Mouse (Mus musculus): Measurements from ENCODE around the gene E130308A19Rik. TPM values are rescaled to one million over a fixed set of nuclear protein-coding genes. Genes with fewer than 3 reads are reported as not detected.

The E130308A19Rik gene
- total RNA-seq, 2 experiments from 2014 or later, result 11.7 to 14.7 TPM

DNA sequence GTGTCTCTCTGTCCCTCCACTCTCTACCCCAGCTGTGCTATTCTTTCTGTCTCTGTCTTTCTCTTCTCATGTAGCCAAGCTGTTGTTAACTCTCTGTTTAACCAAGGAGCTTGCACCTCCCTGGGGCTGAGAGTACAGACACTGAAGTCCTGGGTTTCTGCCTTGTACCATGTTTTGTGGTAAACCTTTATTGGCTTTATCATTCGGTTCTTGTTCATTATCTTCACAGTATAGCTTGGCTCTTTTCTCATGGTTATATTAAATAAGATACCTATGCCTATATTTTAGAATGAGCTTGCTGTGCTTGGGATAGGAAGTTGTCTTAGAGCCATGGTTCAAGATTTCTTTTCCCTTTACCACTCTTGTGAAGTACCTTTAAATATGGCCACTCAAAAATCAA is 8.5 kb downstream of the E130308A19Rik start:
- DNase-seq (ENCODE audit: low spot score in 2 of 2), result no peak

DNA sequence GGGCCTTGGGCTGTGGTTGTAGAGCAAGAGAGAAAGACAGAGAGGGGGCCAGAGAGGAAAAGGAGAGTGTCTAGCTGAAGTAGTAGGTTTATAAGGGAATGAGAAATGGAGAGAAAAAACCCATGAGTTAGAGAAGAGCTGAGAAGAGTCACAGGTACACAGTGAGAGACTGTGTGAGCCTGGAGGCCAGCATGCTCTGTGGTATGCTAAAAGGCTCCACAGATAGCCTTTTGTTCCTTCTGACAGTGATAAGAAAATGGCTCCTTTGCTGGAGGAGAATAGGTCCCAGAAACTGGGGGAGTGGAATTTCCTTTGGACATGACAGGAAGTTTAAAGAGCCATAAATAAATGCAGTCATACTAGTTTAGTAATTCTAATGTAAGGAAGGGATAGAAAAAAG is 13.2 kb downstream of the E130308A19Rik start:
- DNase-seq (ENCODE audit: low spot score in 2 of 2), result no peak

DNA sequence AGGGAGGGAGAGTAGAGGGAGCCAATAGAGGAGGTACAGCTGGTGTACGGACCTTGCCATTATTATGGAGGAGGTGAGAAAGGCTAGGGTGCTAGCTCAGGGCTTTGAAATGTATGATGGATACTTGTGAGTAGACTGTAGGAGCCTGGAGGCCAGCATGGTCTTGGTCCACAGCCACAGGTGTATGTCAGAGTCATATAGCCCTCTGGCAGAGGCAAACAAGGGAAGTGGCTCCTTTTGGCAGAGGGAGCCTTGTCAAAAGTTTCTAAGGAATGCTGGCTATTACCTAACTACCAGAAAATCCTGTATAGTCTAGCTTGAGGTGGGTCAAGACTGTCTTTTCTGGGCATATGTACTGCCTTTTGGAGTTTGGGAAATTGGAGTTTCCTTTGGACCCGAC is 14.7 kb downstream of the E130308A19Rik start:
- no peak for DNase-seq (ENCODE audit: low spot score in 2 of 2)

DNA sequence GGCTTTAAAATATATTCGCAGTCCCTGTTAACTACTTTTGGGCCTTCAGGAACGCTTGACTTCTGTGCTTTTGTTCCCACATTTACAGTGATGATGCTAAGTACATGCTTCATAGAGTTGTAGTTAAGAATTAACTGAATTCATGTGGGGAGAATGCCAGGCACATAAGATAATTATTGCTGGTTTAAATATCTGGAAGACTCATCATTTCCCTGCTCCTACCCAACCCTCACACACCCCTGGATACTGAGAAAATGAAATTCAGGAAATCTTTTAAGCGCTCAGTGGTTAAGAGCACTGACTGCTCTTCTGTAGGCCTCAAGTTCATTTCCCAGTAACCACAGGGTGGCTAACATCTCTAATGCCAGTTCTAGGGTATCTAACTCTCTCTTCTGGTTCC is 16.0 kb downstream of the E130308A19Rik start:
- DNase-seq (ENCODE audit: low spot score in 2 of 2), result no peak

DNA sequence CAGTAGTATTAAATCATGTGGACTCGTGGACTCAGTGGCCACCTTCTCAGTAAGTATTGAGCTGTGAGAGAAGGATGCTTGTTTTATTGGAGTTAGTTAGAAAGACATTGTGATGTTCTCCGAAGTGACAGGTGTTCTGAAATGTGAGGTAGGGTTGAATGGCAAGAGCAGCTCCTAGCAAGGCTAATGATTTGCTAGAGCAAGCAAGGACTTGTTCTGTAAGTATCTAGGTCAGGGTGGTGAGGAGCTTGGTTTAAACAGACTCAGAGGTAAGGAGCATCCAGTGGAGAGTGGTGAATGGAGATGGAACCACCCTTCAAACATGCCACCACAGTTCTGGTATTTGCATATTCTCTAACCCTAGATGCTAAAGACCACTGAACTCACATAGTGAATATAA is 16.6 kb downstream of the E130308A19Rik start:
- no peak for DNase-seq (ENCODE audit: low spot score in 2 of 2)

DNA sequence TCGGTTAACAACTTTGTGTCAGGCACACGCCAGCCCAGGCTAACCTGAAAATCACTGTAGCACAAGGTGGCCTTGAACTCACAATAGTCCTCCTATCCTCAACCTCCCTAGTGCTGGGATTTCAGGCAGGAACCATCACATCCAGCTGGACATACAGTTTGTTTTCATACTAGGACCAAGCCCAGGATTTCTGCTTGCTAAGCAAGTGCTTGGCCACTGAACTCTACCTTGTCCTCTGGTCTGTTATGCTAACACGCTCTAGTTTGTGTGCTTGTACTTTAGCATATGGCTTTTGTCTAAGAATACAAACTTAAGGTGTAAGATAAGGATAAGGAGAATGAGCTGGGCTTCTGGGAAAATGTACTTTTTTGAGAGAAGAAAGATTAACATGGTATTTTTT is 18.4 kb downstream of the E130308A19Rik start:
- DNase-seq (ENCODE audit: low spot score in 2 of 2), result no peak

DNA sequence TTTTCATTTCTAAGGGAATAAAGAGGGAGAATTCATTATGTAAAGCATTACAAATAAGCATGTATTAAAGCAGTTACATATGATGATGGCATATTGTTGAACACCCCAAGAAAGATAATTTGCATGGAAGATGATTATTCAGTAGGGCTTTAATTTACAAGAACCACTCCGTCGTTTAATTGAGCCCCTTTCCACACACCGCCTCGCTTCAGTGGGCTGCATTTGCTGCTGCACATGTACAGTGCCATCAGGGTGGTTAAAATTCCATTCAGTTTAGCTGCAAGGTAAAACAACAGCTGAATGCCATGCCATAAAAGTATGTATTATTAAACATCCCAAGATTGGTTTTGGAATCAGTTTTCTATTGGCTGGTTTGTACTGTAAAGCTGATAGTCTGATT is 19.0 kb downstream of the E130308A19Rik start:
- DNase-seq (ENCODE audit: low spot score in 2 of 2), result no peak

DNA sequence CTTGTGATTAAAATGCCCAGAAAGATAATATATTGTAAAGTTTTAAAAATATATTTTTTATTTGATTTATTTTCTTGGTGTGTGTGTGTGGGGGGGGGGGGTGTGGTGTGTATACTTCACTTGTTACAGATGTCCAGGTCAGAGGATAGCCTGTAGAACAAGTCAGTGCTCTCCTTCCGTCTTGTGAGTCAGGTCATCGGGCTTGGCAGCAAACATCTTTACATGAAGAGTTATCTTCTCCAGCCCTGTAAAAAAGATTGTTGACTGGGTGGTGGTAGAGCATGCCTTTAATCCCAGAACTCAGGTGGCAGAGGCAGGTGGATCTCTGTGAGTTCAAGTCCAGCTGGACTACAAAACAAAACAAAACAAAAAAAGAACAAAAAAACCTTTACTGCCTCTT is 19.6 kb downstream of the E130308A19Rik start:
- DNase-seq (ENCODE audit: low spot score in 2 of 2), result no peak

DNA sequence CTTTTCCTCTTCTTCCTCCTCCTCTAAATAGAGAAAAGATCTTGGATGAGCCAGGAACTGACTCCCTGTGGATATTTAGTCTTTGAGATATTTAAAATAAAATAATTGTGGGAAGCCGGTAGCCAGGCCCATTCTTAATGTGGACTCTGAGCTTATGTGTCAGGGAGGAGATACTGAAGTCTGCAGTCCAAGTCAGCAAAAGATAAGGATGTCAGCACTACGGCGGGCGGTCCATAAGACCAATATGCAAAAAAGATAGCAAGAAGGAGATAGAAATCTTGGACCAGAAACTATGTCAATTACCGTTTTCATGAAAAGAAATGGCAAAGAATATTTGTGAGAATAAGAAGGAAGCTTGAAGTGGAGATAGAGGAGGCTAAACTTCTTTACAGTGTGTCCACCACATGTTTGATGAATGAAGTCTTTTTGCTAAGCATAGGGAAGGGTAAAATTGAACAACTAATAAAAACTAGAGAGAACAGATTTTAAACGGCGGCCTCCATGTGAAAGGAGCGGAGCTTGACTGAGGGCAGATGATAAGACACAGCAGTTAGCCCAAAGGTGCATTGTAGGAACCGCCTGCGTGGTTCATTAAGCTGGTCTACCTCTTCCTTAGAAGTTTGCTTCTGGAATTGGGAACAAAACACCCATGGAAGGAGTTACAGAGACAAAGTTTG is 20.1 kb downstream of the E130308A19Rik start:
- DNase-seq (ENCODE audit: low spot score in 2 of 2), result no peak

DNA sequence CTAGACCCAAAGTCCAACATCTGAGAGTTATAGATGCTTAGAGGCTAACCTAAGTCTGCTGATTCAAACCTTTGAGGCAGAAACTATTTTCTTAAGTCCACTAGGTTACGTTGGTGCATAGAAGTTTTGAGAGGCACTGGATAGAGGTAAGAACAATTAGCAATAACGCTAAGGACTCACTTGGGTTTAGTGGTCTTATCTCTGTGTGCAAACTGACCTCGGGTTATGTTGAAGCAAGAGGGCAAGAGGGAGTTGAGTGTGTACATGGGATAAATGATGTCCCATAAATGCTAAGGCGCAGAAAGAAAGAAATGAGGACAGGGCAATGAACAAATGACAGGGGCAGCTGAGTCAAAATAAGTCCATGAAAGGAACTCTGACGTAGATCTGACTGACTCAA is 23.1 kb downstream of the E130308A19Rik start:
- DNase-seq (ENCODE audit: low spot score in 2 of 2), result no peak

DNA sequence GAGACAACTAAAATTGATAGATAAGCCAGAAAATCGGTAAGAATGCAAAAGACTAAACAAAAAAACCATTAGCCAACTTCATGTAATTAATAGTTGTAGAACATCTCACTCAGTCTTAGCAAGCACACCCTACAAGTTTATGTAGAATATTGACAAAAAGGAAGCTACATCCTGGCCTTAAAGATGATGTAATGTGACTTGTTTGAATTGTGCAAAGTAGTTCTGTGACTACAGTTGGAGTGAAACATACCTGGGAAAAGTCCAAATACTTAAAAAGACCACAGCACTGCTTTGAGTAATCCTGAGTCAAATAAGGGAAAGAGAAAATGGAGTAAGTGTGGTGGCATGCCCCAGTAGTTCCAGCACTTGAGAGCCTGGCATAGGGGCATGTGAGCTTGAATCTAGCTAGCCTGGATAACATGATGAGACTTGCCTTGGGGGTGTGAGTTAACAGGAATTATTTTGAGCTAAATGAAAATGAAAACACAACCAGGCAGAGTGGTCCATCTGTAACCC is 26.2 kb downstream of the E130308A19Rik start:
- DNase-seq (ENCODE audit: low spot score in 2 of 2), result no peak

DNA sequence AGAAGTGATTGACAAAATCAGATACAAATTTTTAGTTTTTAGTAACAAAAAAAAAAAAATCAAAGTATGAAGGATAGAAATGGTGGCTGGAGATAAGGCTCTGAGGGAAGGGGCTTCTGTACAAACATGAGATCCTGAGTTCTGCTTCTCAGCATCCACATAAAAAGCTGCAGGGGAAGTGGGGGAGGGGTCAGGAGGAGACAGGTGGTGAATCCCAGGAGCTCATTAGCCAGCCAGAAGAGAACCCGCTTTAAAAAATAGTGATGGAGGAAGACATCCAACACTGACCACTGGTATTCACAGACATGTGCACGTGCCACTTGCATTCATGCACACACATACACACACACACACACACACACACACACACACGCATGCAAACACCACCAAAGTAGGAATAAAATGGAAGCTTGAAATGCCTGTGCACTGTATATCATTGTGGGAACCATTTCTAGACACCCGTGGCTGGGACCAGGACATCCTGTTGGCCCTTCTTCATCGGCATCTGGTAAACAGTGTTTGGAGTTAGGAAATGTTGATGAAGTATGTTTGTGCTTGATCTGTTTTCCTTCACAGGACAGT is 30.1 kb downstream of the E130308A19Rik start:
- no peak for DNase-seq (ENCODE audit: low spot score in 2 of 2)

DNA sequence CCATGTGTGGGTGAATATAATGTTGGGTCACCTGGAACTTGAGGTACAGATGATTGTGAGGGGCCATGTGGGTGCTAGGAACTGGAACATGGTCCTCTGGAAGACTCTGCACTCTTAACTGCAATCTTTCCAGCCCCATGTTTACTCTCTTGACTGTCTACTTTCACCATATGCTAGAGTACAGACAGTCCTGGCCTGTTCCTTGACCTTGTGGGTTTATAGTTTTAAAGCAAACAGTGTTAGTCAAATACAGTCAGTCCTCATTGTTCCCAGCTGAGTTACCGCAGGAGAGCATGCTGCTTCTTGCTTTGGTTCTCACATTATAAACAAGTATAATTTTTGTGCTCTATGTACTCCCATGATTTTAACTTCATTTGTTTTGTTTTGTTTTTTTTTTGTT is 36.2 kb downstream of the E130308A19Rik start:
- DNase-seq (ENCODE audit: low spot score in 2 of 2), result no peak

DNA sequence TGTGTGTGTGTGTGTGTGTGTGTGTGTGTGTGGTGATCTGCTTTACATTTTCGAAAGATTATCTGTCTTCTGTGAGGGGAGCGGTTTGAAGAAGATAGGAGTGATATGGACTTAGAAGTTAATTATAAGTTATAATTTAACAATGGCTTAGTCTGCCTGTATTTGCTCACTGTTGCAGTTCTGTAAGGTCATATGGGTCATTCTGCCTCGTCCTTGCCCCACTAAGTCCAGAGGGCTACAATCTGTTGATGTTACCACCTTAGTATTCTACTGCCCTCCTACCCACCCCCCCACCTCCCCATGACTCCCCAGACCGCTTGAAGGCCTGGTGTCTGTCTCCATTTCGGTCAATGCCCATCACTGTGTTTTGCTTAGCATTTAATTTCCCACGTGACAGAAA is 37.4 kb downstream of the E130308A19Rik start:
- DNase-seq (ENCODE audit: low spot score in 2 of 2), result no peak

DNA sequence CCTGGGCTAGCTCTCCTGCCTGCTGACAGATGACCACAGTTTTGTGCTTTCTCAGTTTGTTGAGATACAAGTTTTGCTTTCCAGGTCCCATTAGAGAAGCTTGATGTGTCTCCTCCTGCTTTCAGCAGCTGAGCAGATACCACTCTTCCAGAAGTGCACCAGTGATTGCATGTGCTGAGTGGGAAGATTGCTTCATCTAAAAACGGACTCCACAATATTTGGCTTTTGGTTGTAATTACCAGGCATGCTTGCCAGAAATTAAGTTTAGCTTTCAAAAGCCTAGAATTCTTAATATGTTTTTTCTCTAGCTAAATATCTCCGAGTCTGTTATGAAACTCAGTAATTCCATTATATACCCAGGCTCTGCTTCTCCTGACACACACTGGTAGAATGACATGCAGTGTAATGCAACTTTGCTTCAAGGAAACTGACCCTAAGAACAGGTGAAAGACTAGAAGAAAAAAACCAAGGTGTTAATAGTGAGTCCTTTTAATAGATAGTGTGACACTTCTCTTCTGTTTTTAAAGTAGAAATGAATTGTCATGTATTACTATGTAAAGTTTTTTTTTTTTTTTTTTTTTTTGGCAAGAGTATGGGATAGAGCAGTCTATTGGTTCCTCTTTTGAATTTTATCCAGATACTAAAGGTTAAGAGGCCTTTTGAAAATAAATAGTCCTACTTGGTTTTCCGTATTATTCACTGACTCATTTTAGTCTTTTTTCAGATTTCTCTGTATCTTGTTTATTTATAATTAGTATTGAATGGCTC is 40.7 kb downstream of the E130308A19Rik start:
- DNase-seq (ENCODE audit: low spot score in 2 of 2), result peak in 1 of 2 experiments; percentile 31

DNA sequence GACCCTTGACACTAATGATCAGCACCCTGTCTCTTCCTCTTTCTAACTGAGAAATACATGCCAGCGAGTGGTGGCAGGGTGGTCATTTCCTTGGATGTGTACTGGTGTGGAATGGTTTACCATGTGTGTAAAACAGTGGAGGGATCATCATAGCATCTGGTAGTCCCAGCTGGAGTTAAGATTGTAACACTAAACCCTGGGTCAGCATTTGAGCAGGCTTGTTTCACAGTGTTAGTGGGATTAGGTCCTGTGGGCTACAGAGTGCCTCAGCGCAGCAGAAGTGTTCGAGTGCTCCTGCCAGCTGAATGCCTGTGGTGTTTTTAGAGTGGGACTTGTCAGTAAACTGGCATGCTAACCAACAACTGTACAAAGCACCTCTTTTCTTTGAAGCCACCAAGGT is 42.0 kb downstream of the E130308A19Rik start:
- DNase-seq (ENCODE audit: low spot score in 2 of 2), result no peak

DNA sequence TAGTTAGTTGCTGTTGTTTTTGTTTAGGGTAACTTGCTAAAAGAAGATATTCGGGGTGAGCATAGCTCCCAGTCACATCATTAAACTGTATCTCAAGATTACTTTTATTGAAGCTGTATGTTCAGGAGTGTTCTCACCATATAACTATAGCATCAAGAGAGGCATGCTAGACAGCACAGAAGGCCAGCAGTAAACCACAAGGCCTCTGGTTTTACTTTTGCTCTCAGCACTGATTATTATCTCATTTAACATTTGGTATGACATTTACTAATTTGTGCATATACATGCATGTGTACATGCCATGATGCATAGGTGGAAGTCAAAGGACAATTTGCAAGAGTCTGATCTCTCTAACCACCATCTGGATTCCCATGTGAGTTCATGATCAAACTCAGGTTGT is 43.1 kb downstream of the E130308A19Rik start:
- DNase-seq (ENCODE audit: low spot score in 2 of 2), result no peak

DNA sequence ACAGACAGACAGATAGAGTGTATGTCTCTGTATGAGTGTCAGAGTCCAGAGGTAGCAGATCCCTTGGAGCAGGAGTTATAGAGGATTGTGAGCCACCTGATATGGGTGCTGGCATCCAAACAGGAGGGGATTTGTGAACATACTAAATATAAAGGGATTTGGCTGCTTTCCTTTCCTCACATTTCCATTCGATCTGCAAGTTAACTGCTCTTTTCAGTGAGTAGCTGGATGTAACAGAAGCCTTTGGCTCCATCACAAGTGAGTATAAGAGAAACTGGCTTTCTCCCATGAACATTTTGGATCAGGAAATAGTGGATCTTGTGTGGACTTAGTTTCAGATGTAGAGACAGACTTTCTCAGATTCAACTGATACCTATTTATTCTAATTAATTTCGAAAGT is 44.0 kb downstream of the E130308A19Rik start:
- peak in 1 of 2 experiments; percentile 44 for DNase-seq (ENCODE audit: low spot score in 2 of 2)

DNA sequence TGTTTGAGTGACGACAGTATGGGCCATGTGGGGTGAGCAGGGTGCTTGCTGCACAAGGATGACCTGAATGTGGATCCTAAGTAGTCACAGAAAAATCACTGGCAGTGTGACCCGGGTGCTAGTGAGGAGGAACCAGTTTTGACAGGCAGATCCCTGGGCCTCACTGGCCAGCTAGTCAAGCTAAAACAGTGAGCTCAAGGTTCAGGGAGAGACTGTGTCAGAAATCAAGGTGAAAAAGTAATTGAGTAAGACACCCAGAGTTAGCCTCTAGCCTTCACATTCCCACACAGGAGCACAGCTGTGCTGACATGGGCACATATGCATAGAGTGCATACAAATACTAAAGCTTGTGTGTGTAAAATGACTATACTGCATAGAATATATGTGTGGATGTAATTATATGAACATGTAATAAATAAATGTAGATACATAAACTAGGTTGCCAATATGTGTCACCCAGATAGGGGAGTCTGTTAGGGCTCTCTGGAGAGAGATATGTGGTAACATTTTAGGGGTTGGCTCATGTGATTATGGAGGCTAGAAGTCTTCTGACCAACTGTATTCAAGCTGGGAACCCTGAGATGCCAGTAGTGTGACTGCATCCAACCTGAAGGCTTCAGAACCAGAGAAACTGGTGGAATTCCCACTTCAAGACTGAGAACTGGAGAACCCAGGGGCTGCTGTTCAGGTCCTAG is 47.6 kb downstream of the E130308A19Rik start:
- no peak for DNase-seq (ENCODE audit: low spot score in 2 of 2)

DNA sequence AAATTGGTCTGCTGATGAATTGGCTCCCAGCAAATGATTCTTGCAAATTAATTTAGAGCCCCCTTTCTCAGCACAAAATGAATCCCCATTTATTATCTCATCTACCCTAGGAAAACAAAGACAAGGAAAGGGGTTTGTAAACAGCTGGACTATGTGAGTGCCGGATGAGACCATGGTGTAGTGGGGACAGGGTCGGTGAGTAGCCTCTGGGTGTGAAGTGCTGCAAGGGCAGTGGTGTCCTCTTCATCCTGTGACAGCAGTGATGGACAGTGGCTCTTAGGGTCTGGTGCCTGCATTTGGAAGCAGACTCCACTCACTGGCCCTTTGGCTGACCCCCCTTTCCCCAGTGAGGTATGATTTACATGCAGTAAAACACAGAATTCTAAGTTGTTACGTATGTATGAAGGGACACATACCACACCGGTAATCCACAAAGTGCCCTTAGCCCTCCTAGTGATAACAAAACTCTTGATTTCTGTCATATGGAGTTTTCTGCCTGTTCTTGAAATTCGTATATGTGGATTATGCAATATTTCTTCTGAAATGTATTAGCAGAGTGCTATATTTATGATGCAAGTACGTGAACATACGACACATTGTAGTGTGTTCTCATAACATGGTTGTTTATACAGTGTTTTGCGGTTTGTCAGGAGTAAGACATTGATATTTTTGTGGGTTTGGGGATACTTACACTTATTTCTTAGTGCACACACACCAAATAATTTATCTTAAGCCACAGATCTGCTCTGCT is 49.1 kb downstream of the E130308A19Rik start:
- no peak for DNase-seq (ENCODE audit: low spot score in 2 of 2)

DNA sequence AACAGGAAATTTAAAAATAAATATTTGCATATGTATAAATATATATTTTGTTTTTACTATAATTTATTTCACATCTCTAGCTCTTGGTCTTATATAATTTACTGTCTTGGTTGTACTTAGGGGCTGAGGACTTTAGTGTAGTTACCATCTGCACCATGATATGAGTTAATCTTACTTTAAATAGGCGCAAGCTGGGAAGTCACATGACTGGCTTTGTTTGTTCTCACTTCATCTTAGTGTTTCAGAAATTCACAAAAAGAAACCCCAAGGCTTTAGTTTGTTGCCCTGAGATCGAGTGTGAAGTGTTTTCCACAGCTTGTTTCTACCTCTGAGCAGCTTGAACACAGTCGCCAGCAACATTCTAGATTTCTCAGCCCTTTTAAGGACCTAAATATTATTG is 49.7 kb downstream of the E130308A19Rik start:
- DNase-seq (ENCODE audit: low spot score in 2 of 2), result no peak

Measured in layer of hippocampus, adult 18-20 months (tissue).